In the genomic region with DNA sequence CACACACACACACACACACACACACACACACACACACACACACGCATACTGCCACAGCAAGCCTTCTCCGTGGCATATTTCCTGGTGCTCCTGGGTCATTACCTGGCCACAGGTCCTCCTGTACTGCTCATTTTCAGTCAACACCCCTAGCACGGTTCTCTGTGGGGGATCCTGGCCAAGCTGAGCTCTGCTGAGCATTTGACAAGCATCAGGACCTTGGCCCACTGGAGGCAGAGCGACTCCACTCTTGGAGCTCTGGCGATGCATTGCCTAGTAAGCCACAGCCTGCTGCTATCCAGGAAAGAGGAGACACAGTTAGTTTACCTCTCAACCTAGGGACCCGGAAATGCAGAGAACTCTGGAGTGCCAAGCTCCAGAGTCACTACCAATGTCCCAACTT, we compare ENCODE assay signal across 12 mouse cellular contexts. TPM values are rescaled to one million over a fixed set of nuclear protein-coding genes. Genes with fewer than 3 reads are reported as not detected.
DNase-seq lines count a peak whose midpoint lies in the region; ATAC-seq lines count a peak whose summit lies in the region.
"Had no signal": no experiment of that assay in that cellular context is flagged by ENCODE, and none has a peak within 500 bp of the region (broad histone marks: within the 10 kb centered on the region; RNA-seq: fewer than 3 reads in every experiment).

No protein-coding gene starts in this region.

- 42% methylated on average over 6 of the region's 6 CpGs for WGBS in heart, embryonic 14.5 days
- WGBS in hindbrain, embryonic 12.5 days, result 51% methylated on average over 6 of the region's 6 CpGs
- 46% methylated on average over 6 of the region's 6 CpGs for WGBS in midbrain, embryonic 13.5 days

- H3K36me3 ChIP-seq in heart, embryonic 14.5 days (ENCODE audit: control insufficient read depth, insufficient read depth, low read length), result no peaks in the 10 kb centered on the region
- H3K36me3 ChIP-seq in hindbrain, embryonic 12.5 days, result no peaks in the 10 kb centered on the region
- H3K36me3 ChIP-seq in midbrain, embryonic 13.5 days, result no peaks in the 10 kb centered on the region

- H3K9me3 ChIP-seq in heart, embryonic 14.5 days (ENCODE audit: control insufficient read depth, low read length), result no peaks in the 10 kb centered on the region
- no peaks in the 10 kb centered on the region for H3K9me3 ChIP-seq in hindbrain, embryonic 12.5 days (replicated peaks)
- no peaks in the 10 kb centered on the region for H3K9me3 ChIP-seq in midbrain, embryonic 13.5 days

- no peak for DNase-seq in heart, adult 18-20 months
- DNase-seq in ZHBTc4 (ENCODE audit: low read depth, low spot score), result peak; percentile 8
- no peak for DNase-seq in thymus, postnatal 4 days
- no peak for DNase-seq in natural killer cell, adult 2 months (ENCODE audit: low spot score in 2 of 2)
- DNase-seq in thymus, postnatal 25 days, result no peak

- H3K4me3 ChIP-seq in heart, embryonic 14.5 days (ENCODE audit: control insufficient read depth in 1 of 2, insufficient read depth in 1 of 2, low read depth in 1 of 2, low read length in 2 of 2), result 0 out of 4 replicates have a peak overlapping the region, but pooled peaks of 1 of the 2 experiments have one; percentile 62
- no peak overlapping the region for H3K4me3 ChIP-seq in hindbrain, embryonic 12.5 days
- peak overlapping the region; percentile 67; the same call in 1 of the 2 replicates for H3K4me3 ChIP-seq in midbrain, embryonic 13.5 days (replicated peaks)
- H3K4me3 ChIP-seq: erythroblast, embryonic 14.5 days had no signal

- ATAC-seq in heart, embryonic 14.5 days (ENCODE audit: insufficient number of reproducible peaks, insufficient read depth, low FRiP score, low read depth), result no peak
- ATAC-seq in hindbrain, embryonic 12.5 days (ENCODE audit: low FRiP score), result no peak
- ATAC-seq in midbrain, embryonic 13.5 days, result no peak

- H3K27ac ChIP-seq in heart, embryonic 14.5 days (replicated peaks in 1 of 2; ENCODE audit: control insufficient read depth in 1 of 2, insufficient read depth in 1 of 2, low read depth in 2 of 2, low read length in 2 of 2), result no peak overlapping the region
- H3K27ac ChIP-seq in hindbrain, embryonic 12.5 days, result no peak overlapping the region
- H3K27ac ChIP-seq in midbrain, embryonic 13.5 days, result no peak overlapping the region
- H3K27ac ChIP-seq: liver, embryonic 14.5 days had no signal

- H3K4me1 ChIP-seq in heart, embryonic 14.5 days (ENCODE audit: control insufficient read depth in 2 of 2, insufficient read depth in 2 of 2, low read length in 2 of 2), result peaks cover 5 to 7% of the 10 kb centered on the region in 2 experiments; a peak in 1 of 4 replicates
- H3K4me1 ChIP-seq in hindbrain, embryonic 12.5 days, result peaks cover 9% of the 10 kb centered on the region
- peaks cover 12% of the 10 kb centered on the region for H3K4me1 ChIP-seq in midbrain, embryonic 13.5 days (replicated peaks)

- H3K27me3 ChIP-seq in heart, embryonic 14.5 days (ENCODE audit: control insufficient read depth, insufficient read depth, low read length), result peaks cover 32% of the 10 kb centered on the region
- peaks cover 16% of the 10 kb centered on the region for H3K27me3 ChIP-seq in hindbrain, embryonic 12.5 days
- H3K27me3 ChIP-seq in midbrain, embryonic 13.5 days, result peaks cover 36% of the 10 kb centered on the region

- H3K4me2 ChIP-seq in heart, embryonic 14.5 days (ENCODE audit: low read length), result peak overlapping the region; percentile 99
- peak overlapping the region; percentile 95 for H3K4me2 ChIP-seq in hindbrain, embryonic 12.5 days (replicated peaks)
- H3K4me2 ChIP-seq in midbrain, embryonic 13.5 days (replicated peaks), result peak overlapping the region; percentile 98

- no peak overlapping the region for H3K9ac ChIP-seq in heart, embryonic 14.5 days (ENCODE audit: low read length)
- H3K9ac ChIP-seq in hindbrain, embryonic 12.5 days, result 0 out of 2 replicates have a peak overlapping the region, but pooled peaks have one; percentile 66
- 0 out of 2 replicates have a peak overlapping the region, but pooled peaks have one; percentile 78 for H3K9ac ChIP-seq in midbrain, embryonic 13.5 days (replicated peaks)
- H3K9ac ChIP-seq: liver, embryonic 14.5 days had no signal

RNA-seq across cellular contexts. Expression of gene Ccna1, which starts 1.1 kb away (rescaled TPM):
- 1.5 and 2.4 TPM in 2 replicates for polyA plus RNA-seq in heart, embryonic 14.5 days (2014; fragmentation: Nextera tagmentation; extraction: Ambion mirVana)
- not detected for total RNA-seq in heart, adult 18-20 months (2021)
- 2.0 and 4.0 TPM in 2 replicates for polyA plus RNA-seq in hindbrain, embryonic 12.5 days (2016; fragmentation: Nextera tagmentation; extraction: Ambion mirVana)
- 1.4 and 2.0 TPM in 2 replicates for polyA plus RNA-seq in midbrain, embryonic 13.5 days (2015; fragmentation: Nextera tagmentation; extraction: Ambion mirVana)
- polyA plus RNA-seq: C2C12; erythroblast, embryonic 14.5 days; spleen, adult 2 months had no signal

RNA-seq across cellular contexts. Expression of gene Spg20, which starts 57.7 kb away (rescaled TPM):
- polyA plus RNA-seq in heart, embryonic 14.5 days (2014; fragmentation: Nextera tagmentation; extraction: Ambion mirVana), result 35.1 and 35.8 TPM in 2 replicates
- total RNA-seq in heart, adult 18-20 months (2021), result 10 to 100 TPM; 35.6 to 41.0 TPM
- polyA plus RNA-seq in hindbrain, embryonic 12.5 days (2016; fragmentation: Nextera tagmentation; extraction: Ambion mirVana), result 47.1 and 52.4 TPM in 2 replicates
- polyA plus RNA-seq in midbrain, embryonic 13.5 days (2015; fragmentation: Nextera tagmentation; extraction: Ambion mirVana), result 19.2 and 20.6 TPM in 2 replicates
